Mouse (Mus musculus) liver, adult 2 months (tissue): Measurements from ENCODE around the gene Krtap28-10.

Source experiments
- CTCF ChIP-seq: fragments of 200-500 bp; IDR thresholded peaks from 2 replicates; pipeline ENCODE4 v1.5.1; 2011; ENCODE audit warnings: low read depth, low read length, control low read depth
- POLR2A ChIP-seq: fragments of 200-500 bp; IDR thresholded peaks from 2 replicates; pipeline ENCODE4 v1.6.1; 2011; ENCODE audit warnings: low read length, control low read depth; ENCODE audit not compliant: insufficient read depth; ENCODE audit errors: extremely low read depth

DNA sequence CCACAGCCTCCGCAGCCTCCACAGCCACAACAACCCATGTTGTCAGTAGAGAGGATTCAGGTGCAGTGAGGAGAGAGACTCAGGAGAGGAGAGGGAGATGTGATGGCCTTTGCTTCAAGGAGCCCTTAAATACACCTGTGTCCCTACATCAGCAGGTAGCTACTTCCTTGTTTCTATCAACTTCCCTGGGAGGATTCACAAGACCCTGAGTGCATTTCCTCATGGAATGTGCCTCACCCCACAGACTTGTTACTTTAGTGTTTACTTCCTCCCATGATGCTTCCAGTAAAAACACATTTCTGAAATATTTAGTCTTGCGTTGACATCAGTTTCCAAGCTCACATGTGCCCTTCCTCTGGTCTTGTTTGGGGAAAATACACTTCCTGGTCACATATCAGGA is at the start of gene Krtap28-10:
- TF ChIP-seq CTCF (no peak), POLR2A (no peak)
